Mouse (Mus musculus) spleen, adult 12 weeks (tissue): Measurements from ENCODE around the gene Ndufaf8.

Source experiments
- DNase-seq: peaks from one replicate; pipeline ENCODE4 v3.0.0; 2022; ENCODE audit warnings: low spot score

Gene Ndufaf8

DNA sequence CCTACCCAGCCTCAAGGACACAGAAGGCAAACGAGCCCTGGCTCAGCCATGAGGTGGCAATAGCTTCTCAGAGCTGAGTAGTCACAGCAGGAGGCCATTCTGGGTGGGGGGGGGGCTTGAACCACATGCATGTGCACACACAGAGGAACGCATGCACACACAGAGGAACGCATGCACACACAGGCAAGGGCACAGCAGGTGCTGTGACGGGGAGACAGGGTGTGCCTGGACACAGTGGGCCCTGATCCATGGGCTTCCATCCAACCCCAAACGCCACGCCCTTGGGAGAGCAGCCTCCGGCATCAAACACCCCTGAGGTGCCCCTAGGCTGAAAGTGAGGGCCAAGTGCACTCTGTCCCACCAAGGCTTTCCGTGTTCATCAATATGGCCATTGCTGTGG, 37.5 kb downstream of the Ndufaf8 start:
- no peak for DNase-seq

DNA sequence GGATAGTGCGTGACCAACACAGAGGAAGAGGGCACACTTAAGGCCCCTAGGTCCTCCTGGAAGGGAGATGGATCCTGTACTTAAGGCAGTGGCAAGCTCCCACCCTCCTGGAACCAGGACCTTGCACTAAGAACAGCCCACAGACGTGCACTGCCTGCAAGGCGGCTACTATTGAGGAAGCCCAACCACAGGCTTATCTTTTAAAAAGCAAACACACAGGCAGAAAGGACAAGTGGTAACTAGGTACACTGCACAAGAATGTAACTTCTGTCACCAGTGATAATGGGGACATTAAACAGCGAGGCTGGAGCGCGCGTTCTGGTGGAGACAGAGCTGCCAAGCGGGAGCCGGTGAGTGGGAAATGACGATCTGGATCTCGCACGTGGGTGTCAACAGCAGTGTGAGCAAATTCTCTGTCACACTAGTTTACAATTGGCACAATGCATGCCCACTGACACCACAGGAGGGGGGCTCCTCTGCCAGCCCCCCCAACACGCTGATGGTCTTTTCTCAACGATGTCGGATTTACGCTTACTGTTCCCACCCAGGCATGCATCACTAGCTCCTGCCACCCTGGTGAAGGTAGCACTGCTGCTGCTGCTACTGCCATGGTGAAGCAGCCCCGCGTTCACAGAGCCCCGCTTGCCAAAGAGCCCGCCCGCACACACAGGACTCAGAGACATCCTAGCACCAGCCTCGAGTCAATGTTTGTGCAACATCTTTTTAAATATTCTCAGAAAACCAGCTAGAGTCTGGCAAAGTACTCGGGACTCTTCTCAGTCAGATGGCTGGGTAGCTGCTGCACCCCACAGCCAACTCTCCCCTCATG, 38.3 kb downstream of the Ndufaf8 start:
- no peak for DNase-seq

DNA sequence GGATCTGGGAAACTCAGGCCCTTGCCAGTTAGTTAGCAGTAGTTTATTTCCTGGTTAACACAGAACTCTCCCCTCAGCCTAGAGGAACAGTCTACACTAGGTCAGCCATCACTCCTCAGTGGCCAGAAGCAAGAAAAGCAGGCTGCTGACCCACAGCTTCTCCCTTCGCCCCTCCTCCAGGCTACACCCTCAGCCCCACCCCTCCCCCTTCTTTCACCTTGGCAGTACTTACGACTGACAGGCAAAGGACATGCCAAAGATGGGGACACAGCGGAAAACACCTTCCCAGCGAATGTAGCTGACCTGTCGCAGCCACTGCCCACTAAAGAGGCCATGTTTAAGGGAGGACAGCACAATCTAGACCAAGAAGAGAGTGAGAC, 38.9 kb downstream of the Ndufaf8 start:
- no peak for DNase-seq

DNA sequence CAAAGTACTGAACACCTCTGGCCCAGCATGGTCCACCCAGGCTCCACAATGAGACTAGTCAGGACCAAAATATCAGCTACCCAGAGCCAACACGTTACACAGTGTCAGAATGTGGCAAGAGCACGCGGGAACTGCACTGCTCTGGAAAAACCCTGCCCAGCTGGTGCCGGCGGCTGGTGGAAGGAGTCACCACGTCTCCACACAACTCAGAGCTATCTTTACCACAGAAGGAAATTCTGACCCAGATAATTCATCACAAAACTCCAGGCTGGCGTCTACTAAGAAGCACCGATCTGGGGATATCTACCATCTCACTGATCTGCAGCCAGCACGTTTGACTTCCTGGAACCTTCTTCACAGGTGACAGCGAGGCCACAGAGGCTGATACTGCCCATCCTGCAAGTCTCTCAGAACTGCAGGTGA, 40.6 kb downstream of the Ndufaf8 start:
- DNase-seq, result no peak

DNA sequence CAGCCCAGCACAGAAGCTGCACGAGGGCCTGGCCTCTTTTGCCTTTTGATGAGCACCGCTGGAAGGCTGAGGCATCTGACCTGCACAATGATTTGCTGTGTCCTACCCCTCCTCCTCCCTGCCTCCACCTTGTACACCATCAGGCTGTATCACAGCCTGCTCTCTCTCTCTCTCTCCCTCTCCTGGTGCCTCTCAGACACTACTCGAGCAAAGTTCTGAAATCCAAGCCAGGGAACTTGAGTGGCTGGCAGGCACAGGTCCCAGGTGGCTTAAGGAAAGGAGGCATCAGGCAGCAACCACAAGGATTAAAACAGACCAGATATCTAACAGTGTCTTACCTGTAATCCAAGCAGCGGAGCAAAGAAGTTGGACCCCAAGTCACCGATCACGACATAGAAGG, 41.5 kb downstream of the Ndufaf8 start:
- no peak for DNase-seq

DNA sequence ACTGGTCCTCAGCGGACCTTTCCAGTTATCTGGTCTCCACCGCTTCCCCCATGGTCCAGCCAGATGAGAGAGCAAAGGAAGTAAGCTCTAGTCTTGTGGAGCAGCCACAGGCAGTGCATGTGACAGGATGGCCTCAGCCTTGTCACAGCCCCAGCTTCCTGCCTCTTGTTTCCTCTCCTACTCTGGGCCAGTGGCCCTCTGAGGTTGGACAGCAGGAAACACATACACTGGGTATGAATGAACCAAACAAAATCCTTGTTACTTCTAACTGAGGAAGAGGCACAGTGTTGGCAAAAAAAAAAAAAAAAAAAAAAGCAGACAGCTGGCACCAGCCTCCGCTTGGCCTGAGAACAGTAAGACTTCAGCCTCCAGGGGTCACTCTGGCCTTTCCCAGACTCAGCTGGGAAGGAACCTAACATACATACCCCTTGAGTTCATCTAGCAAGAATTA, 43.9 kb downstream of the Ndufaf8 start:
- no peak for DNase-seq

DNA sequence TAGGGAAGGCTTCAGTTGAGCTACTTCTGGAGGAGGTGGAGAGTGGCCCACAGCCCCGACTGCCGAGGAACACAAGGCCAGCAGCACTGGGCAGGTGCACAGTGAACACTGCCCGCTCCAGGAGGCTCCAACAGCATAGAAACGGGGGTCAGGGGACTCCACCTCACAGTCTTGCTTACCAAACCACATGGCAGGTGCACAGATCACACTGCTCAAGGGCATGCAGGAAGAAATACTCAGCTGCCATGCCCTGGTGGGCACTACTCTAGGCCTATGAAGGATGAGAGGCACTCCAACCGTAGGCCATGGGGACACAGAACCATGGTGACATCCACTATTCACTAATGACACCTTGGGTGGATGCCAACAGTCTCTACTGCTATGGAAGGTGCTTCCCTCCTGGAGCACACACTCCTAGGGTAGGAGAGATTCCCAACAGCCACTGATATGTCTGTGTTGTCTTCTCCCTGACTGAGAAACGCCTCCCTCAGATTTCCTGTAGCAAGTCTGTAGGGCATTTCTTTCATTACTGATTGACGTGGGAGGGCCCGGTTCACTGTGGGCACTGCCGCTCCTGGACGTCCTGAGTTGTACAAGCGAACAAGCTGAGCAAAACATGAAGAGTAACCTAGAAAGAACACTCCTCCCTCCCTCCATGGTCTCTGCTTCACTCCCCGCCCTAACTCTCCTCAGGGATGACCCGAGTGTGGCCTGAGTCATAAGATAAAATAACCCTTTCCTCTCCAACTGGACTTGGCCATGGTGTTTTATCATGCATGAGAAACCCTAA, 45.2 kb downstream of the Ndufaf8 start:
- DNase-seq, result no peak

DNA sequence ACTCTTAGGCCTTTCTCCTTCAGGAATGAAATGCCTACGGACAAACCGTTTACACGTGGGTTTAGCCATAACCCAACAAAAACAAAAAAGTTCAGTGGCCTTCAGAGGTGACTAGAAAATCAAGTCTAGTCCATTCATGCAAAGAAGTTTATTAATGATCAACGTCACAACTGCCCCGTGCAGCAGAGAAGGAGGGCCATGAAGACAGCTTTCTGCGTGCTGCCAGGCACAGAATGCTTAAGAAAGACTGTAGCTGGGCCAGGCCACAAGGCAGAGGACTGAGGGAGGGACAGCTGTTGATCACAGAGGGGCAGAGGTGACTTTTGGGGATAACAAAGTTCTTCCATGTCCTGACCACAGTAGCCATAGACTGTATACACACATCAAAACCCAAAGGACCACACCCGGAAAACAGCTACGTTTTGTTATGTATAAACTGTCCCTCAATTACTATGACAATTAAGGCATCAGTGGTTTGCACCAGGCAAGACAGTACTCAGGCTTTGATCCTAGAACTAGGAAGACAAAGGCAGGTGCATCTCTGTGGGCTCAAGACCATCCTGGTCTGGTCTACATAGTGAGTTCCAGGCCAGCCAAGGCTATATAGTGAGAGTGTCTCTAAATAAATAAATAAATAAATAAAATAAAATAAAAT, 49.6 kb downstream of the Ndufaf8 start:
- DNase-seq, result no peak

DNA sequence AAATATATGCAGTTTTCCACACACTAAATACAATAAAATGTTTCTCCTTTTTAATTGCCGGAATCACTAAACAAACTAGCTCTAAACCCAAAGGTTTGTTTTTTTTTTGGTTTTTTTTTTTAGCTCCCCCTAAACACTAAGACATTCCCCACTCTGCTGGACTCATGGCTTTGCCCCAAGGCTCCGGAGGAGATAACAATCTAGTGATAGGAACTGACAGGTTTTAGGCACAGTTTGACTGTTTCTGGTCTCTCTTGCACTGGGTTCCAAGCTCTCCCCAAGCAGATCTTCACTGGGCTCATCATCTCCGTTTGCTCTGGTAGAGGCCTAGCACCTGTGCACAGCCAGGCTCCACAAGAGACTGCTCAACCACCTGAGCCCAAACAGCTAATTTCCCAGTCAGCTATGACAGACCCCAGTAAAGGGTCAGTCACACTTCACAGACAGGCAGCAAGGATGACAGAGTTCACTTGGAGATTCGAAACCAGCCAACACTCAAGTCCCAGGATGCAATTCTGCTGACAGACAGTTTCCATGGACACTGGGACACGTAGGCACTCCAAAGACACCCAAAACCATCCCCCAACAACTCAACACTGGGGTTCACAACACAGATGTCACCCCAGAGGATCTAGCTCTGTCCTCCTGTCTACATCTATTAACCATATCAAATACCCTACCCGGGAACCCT, 50.9 kb downstream of the Ndufaf8 start:
- DNase-seq, result no peak
